Mouse (Mus musculus): ENCODE data around the gene Mitf. TPM values are rescaled to one million over a fixed set of nuclear protein-coding genes. Genes with fewer than 3 reads are reported as not detected.

Gene Mitf
- total RNA-seq, 2 experiments from 2014 or later, result 12.8 to 14.6 TPM

GRCm38 (mm10) chr6:97929466-97929865 is 122.6 kb downstream of the Mitf start:
- no peak for DNase-seq
- intact Hi-C loops (cut with DNase I), result no loop called here

DNA sequence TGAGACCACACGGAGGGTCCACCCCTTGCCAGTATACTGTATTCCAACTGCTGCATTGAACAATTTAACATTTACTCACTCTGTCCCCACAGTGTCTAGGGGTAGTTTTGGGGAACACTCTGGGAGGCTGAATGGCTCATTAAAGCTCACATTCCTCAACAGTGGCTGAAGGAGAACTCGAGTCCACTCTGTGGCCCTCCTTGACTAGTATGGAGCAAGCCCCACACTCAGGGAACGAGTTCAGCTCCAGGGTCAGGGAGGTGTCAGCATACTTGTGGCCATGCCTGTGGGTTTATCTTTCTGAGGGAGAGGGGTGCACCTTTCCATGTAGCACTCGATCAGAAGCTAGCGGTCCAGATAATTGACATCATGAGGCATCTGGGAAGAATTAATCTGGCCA is 130.3 kb downstream of the Mitf start:
- DNase-seq, result no peak
- intact Hi-C loops (cut with DNase I), result no loop called here

DNA sequence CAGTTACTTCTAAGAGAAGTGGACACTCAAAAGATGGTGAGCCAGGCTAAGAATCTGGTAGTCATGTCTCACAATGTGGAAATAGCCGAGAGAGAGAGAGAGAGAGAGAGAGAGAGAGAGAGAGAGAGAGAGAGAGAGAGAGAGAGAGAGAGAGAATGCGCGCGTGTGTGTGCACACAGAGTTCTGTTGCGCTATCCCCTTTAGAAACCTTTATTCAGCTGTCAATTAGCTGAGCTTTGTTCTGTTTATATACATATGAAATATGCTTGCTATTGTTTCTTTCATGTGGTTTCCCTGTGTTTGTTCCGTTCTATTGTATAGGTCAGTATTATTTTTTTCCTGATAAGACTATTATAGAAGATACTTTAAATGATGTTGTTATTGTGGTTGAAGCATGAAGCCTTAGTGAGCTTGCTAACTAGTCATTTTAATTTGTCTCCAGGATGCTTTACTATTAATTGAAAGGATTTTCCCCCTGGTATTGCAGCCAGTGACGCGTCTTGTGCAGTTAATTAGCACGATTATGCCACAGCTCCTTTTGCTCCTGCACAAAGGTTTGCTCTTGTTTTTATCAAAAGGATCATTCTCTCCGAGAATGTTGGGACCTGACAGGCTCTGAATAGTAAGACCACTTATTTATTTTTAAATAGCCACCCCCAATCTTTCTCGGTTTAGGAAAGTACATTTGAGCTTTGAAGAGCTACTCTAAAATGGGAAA is 131.2 kb downstream of the Mitf start:
- no peak for DNase-seq
- intact Hi-C loops (cut with DNase I), result no loop called here

- intact Hi-C loops (cut with DNase I), result no loop called here
- DNase-seq, result no peak
These were observed 134.1 kb downstream of the Mitf start for GRCm38 (mm10) chr6:97940916-97941315.

DNA sequence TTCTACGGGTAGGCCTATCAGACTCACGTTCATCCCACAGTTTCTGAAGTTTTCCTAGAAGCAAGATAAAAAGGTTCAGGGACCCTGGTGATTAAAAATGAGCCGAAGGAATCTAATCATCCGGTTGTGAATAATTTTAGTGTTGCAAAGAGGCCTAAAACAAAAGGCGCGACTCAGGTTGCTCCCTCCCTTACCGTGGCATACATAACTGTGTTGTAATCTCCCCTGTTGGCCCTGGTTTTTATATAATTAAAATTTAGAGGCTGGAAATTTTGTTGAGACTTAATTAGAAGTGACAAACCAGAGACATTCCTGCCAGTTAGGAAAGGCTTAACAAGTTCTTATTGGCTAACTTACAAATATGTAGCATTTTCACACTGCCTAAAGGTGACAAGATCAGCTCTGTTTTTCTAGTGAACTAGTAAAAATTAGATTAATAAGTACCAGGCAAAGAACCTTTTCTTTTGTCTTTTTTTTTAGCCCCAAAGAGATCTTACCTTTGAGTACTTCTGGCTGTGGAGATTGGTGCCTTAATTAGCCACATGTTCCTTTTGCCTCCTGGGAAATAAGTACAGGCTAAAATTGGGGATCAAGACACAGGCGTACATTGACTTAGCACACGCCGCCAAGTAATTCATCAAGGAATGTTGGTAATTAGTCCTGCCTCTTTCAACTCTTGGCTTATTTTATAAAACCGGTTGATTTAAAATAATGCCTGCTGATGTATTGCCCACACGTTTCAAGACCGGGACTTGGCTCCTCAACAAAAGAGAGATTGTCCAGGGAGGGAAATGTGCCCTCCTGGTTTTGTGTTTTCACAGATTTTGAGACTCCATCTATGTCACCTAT is 143.4 kb downstream of the Mitf start:
- intact Hi-C loops (cut with DNase I), result no loop called here
- no peak for DNase-seq

DNA sequence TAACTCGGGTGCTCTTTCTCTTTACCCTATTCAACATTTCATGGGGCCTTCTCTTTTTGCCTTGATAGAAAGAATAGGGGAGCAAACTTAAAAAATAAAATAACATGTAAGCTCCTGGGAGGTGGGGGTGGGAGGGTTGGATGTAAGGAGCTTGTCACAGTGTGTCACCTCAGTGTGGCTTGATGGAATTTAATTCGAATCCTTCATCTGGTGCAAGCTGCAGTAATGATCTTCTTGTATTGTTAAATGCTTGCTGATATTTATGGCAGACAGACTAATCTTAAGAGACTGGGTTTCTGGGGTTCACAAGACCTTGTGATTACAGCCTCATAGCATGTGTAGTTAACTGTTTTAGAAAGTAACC is 144.0 kb downstream of the Mitf start:
- intact Hi-C loops (cut with DNase I), result no loop called here
- DNase-seq, result no peak

DNA sequence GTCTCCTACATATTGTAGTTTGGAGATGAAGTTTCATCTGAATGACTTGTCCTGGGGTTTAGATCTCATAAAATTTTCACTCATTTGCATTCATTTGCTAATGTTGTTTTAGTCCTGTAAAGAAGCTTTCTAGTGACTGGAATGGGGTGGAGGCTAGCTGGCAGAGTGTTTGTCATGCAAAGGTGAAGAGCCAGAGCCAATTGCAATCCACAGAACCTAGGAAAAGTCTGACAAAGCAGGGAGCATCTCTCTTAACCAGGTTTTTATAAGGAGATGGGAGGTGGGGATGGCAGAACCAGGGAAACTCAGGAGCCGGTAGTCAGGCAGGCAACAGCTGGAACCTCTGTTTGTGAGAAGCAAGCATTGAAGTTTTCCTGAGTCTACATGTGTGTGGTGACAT is 144.9 kb downstream of the Mitf start:
- intact Hi-C loops (cut with DNase I), result no loop called here
- DNase-seq, result no peak

DNA sequence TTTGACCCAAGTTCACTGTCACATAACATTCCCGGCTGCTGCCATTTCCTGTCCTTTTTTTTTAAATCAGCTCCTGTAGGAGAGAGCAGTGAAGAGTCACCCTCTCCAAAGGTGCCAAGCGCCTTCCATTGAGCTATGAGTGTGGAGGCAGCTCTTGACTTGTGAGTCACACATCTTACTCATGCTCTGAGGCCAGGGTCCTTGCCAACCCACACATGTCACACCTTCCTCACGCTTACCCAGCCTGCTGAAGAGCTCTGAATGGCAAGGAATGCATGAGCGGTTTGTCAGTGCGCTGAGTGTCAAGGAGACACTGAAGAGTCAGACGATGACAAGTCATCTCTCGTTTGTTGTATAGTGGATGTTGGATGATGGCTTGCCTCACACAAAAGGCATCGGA is 146.0 kb downstream of the Mitf start:
- DNase-seq, result no peak
- intact Hi-C loops (cut with DNase I), result no loop called here

GRCm38 (mm10) chr6:97956121-97956520 is 149.3 kb downstream of the Mitf start:
- no peak for DNase-seq
- intact Hi-C loops (cut with DNase I), result no loop called here

DNA sequence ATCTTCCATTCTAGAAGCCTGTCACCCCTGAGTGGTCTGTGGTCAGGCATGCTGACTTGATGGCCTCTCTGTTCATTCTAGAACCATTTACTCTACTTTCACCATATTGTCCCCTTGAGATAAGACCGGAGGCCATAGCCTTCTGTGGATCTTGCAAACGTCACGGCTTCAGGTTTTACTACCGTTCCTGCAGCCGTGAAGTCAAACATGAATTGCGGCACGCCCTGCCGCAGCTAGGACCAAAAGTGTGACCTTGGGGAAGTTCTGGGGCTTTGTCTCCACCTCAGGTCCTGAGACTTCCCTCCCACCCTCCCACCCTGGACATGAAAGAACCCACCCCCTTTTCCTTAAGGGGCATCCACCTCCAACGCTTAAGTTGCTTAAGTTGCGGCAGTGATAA is 149.8 kb downstream of the Mitf start:
- intact Hi-C loops (cut with DNase I), result no loop called here
- DNase-seq, result no peak

- DNase-seq, result no peak
- intact Hi-C loops (cut with DNase I), result no loop called here
These were observed 151.4 kb downstream of the Mitf start for GRCm38 (mm10) chr6:97958276-97958675.

- no peak for DNase-seq
These were observed 154.9 kb downstream of the Mitf start for GRCm38 (mm10) chr6:97961776-97962175.

DNA sequence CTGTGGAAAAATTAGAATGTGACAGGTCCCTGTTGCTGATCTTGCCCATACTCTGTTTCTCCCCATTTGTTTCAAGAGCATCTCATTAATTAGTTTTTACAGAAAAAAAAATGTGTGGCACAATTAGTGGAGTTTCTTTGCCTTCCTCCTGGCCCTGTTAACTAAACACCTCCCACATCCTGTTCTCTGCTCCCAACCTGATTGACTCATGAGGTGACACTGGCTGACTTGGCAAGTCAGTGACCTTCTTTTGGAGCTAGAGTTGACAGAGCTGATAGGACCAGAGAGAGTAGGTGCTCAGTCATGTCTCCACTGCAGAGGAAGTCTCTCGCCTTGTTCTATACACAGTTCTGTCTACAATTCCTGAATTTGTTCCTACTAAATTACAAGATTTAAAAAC is 155.5 kb downstream of the Mitf start:
- no peak for DNase-seq
- intact Hi-C loops (cut with DNase I), result no loop called here

More at GRCm38 (mm10) chr6:97961776-97962175, 154.9 kb downstream of the Mitf start:
- intact Hi-C loops (cut with DNase I), result no loop called here

GRCm38 (mm10) chr6:97964750-97965149 is 157.9 kb downstream of the Mitf start:
- intact Hi-C loops (cut with DNase I), result no loop called here
- DNase-seq, result no peak

GRCm38 (mm10) chr6:97981668-97982067 is 174.8 kb downstream of the Mitf start:
- intact Hi-C loops (cut with DNase I), result no loop called here

DNA sequence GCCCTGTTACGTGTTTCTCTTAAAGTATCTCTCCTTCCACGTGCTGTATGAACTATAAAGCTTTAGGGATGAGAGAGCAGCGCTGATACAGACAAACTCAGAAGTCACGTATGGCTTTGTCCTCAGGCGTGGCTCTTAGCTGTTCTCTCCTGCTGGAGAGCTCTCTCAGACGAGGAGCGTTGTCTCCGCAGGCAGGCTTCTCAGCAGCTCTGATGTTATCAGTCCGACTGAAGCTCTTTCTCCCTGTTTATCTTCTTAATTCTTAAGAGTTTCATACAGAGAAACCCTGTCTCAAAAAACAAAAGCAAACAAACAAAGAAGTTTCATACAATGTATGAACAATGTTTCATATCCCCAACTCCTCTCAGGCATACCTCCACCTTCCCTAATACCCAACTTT is 178.8 kb downstream of the Mitf start:
- no peak for DNase-seq
- intact Hi-C loops (cut with DNase I), result no loop called here

More at GRCm38 (mm10) chr6:97981668-97982067, 174.8 kb downstream of the Mitf start:
- no peak for DNase-seq

DNA sequence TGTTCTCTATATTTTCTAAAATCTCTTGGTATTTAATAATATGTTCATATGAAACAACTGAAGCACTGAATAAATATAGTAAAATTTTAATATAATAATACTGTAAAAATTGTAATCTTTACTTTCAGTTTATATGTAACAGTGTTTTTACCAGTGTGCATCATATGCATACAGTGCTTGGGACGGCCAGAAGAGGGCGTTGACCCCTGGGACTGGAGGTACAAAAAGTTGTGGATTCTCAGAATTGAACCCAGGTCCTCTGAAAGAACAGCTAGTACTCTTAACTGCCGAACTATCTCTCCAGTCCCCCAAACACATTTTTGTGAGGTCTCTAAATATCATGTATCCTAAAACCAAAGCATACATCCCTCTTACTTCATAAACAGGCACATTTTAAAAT is 179.6 kb downstream of the Mitf start:
- intact Hi-C loops (cut with DNase I), result no loop called here
- DNase-seq, result no peak

- intact Hi-C loops (cut with DNase I), result no loop called here
- DNase-seq, result no peak
These were observed 186.7 kb downstream of the Mitf start for GRCm38 (mm10) chr6:97993507-97993906.

DNA sequence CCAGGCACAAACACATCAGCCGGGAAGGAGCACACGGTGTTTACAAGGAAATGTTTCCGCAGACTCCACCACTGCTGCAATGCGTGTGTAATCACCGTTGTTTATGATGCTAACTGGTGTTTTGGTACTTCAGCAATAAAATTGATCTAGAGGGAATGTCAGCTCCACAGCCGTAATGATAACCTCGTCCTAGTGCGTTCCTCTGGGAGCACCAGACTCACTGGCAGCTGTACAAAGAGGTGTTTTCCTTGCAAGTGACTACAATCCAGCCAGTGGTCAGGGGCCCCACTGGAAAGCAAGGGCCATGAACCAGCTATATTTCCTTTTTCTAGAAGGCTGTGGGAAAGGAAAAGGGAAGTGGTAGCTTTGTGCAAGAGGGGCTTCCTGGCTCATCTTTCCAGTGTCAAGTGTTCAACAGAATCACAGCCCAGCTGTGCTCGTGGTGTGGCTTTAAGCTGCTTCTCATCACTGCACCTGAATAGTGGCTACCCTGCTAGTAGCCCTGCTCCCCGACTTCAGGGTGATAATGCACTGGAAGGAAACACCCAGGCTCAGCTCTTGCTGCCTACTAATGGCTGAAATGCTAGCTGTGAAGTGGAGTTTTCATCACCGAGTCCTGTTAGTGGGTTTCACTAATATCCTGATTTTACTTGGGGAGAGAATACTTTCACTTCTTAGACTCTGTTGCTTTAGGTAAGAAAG is 188.9 kb downstream of the Mitf start:
- no peak for DNase-seq
- intact Hi-C loops (cut with DNase I), result no loop called here

GRCm38 (mm10) chr6:98001551-98001950 is 194.7 kb downstream of the Mitf start:
- no peak for DNase-seq
- intact Hi-C loops (cut with DNase I), result no loop called here

- intact Hi-C loops (cut with DNase I), result loop anchor here (2.0 kb wide), 1 partner anchor 242 kb away; no protein-coding TSS in a partner anchor
- DNase-seq, result no peak
These were observed 196.3 kb downstream of the Mitf start for GRCm38 (mm10) chr6:98003114-98003513.
